Mouse (Mus musculus): ENCODE data around the gene Fam241b. TPM values are rescaled to one million over a fixed set of nuclear protein-coding genes. Genes with fewer than 3 reads are reported as not detected.
A peak's percentile ranks its signal among the peaks of the same experiment; 100 is the strongest.
"Not testable (repeated sequence)": the region's sequence is repeated elsewhere in the genome, so short reads cannot be mapped to it uniquely, and the experiment has no call there.

Gene Fam241b
- total RNA-seq, 2 experiments from 2014 or later, result 0.70 to 0.86 TPM

GRCm38 (mm10) chr10:62128316-62128951 is 15.3 kb downstream of the Fam241b start:
- DNase-seq, result no peak

DNA sequence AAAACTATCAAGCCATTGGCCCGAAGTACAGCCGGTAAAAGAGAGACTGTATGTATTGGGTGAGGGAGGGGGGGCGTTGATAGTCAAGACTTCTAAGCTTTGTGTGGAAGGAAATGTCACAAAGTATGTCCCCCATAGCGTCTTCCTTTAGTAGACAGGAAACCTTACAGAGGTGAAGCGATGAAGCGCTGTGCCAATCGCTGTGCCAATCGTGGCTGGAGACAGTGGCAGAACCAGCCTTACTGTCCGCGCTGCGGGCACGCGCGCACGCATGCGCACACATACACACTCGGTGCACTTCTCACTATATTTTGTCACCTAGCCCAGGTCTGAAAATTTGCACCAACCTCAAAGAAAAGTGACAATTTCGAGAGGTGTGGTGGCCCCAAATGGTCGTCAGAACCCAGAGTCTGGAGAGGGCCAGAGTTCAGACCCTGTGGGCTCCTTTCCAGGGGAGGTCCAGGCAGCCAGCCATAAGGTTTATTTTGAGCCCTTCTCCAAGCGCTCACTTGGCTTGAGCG is 15.9 kb downstream of the Fam241b start:
- DNase-seq, result no peak

DNA sequence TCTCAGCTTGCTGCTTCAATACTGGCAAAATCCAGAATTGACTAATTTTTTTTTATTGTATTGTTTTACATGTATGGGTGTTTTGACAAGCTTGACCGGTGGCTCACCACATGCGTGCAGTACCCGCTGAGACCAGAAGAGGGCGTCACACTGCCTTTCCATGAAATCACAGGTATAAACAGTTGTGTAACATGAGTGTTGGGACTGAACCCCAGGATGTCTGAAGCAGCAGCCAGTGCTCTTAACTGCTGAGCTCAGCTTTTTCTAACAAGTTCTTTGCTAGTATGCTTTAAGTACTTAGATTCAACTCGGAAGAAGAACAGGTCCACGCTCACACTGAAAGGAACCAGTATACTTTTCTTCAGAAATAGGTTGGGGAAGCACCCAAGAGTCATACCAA is 16.6 kb downstream of the Fam241b start:
- no peak for DNase-seq

GRCm38 (mm10) chr10:62113865-62114647 is 29.7 kb downstream of the Fam241b start:
- no peak for DNase-seq

DNA sequence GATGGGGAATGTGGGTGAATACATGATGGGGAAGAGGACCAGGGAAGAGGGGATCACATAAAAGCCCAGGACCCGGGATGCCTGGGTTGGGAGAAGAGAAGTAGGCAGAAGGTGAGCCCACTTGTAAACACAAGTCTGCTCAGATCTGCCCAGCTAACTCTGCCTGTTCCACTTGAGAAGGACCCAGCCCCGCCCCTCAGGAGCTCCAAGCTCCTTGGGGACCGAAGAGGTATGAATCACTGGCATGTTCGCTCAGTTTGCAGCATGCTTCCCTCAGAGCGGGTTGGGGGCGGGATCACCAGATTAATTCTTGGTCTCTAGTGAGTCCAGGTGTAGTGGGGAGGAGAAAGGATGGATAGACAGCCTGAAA is 32.5 kb downstream of the Fam241b start:
- no peak for DNase-seq

- DNase-seq, result peak; percentile 87
Observed at GRCm38 (mm10) chr10:62110504-62111206, 33.1 kb downstream of the Fam241b start.

DNA sequence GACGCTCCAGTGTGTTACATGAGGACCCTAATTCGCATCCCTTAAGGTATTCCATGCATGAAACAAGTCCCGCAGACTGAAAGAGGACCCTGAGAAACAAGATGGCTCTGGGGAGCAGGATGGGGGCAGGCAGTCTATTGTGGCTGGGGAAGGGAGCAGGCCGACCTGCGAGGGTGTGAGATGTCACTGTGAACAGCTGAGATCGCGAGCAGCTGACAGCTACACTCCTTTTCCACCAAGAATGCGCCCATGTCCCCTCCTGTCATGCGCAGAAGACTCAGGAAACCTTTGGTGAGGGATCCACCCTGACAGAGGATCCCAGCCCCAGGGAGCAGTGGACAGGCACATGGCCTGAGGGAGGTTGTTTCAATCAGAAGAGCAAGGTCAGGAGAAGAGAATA is 36.7 kb downstream of the Fam241b start:
- DNase-seq, result no peak

DNA sequence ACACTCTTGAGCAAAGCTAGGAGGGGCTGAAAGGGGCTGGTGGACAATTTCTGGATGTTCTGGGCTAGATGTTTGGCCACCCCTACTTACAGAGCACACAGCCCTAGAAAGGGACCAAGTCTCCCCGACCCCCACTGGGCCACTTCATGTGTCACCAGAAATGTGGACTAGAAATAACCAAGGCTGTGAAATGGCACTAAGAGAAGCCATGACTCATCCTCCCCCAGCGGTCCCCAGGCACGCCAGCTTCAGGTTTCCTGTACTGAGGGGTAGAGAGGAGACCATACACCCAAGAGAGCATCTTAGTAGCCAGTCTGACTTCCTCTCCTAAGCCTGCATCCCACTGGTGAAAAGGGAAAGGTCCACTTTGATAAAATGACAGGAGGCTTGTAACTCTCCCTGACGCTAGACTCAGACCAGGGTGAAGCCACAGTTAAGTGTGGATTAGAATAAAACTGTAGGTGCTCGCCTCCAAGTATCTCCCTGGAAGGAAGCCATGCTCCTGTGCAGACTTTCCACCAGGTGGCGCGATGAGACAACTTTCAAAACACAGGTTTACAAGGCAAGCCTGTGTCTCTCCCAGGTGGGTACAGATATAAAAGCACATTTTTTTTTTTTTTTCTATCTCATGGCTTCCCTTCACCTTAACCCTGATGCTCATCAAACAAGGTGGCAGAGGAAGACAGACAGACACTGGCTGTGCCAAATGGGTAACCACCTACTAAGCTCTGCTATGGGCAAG is 38.7 kb downstream of the Fam241b start:
- DNase-seq, result peak; percentile 78

DNA sequence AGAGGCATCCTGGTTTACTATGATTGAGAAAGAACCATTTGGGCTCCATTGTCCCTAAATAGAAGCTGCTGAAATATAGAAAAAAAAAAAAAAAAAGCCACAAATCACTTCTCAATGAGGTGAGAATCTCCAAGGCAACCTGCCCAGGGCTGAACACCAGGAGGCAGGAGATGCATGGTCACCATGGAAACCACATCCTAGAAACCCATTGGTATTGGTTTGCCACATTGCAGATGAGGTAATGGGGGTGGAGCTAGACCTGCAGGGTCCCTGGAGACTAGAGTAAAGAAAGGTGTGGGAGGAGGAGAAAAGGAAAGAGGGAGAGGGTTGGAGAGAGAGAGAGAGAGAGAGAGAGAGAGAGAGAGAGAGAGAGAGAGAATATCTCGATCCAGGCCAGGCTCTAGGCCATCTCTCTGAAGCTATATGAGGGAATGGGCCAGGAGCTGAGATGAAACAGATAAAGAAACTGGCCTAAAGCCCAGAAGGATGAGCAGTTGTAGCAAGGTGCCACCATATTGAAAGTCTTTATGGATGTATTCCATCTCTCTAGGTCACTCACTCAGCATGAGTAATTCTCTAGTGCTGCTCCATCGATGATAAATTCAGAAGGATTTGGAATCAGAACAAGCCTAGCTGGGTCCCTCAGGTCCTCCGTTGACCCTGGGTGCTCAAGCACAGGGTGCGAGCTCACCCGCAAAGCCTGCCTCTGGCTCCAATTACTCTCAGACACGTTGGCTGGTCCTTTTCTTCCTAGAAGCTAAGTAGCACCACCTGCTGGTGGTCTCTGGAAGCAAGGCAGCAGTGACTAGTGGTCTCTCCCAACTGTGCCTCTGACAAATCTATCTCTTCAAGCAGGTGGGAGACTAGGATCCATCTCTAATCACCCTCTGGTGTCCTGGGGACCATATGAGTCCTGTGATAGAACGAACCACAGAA is 41.9 kb downstream of the Fam241b start:
- DNase-seq, result peak; percentile 87

DNA sequence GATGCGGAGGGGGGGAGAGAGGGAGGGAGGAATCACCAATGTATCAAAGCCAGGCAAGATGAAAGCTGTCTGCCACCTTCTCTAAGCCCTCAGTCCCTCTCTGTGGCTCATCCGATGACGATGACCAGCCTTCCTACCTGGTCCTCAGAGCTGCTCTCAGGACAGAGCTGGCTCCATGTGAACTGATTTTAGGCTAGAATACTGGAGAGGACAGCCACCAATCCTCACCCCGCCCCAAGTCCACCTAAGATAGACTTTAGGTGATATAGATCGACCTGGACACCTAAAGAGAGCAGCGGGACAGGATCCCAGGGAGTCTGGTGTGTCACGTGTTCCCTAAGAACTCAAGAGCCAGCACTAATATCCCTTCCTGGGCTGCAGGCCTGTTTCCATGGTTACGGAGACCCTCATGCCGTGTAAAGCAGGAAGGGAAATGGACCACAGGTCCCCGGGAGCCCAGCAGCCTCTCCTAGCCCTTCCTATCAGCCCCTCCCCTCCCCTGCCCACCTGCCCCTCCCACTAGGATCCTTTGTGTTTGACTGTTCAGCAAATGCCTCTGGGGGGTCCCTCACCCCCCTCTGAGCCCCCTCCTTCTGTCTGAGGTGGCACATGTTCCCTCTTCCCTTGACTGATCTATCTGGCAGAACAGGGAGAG is 43.8 kb downstream of the Fam241b start:
- DNase-seq, result no peak

DNA sequence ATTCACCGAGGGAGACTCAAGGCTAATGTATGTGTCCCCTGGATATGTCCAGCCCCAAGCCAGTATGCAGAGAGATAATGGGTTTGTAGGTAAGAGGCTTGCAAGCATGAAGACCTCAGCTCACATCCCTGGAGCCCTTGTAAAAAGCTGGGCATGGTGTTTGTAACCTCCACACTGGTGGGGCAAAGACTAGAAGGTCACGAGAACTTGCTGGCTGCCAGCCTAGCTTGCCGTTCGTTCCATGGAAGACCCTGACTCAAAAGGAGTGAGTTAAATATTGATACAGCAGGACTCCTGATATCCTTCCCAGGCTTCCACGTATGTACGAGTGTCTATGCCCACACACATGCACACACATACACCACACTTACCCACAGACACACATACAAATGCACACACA is 49.3 kb downstream of the Fam241b start:
- DNase-seq, result no peak

DNA sequence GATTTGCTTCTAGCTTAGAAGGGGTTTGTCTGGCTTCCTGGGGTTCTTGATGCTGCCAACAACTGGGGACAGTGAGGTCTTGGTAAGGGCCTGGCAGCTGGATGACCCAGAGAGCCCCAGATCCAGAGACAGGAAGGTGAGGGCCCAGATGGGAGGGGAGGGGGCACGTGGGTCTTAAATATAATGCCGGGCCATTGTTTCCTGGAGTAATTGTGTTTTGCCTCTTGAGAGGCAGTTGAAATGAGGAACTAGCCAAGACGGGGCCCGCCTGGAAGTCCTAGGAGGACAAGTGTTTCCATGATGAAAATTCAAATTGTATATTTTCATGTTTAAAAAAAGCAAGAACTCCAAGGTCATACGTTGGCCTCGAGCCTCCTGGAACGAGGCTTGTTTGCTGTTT is 49.8 kb downstream of the Fam241b start:
- no peak for DNase-seq

DNA sequence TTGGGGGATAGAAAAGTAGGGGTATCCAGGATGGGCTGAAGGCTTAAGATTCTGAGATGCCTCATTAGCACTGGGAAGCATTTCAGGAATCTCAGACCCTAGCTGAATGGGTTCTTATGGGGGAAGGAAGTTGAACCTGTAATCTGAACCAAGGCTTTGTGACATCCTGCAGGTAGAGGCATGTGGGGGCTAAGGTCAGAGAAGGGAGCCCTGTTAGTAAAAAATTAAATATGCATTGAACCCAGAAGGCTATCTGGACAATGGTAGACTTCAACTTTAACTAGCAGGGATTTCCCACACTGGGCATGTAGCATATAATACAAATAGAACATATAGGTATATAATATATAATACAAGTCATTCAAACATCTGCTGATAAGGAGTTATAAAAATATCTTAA is 54.2 kb downstream of the Fam241b start:
- DNase-seq, result no peak

- DNase-seq, result no peak
Observed at GRCm38 (mm10) chr10:62089071-62089470, 54.6 kb downstream of the Fam241b start.

- no peak for DNase-seq
Observed at GRCm38 (mm10) chr10:62088411-62088810, 55.3 kb downstream of the Fam241b start.

DNA sequence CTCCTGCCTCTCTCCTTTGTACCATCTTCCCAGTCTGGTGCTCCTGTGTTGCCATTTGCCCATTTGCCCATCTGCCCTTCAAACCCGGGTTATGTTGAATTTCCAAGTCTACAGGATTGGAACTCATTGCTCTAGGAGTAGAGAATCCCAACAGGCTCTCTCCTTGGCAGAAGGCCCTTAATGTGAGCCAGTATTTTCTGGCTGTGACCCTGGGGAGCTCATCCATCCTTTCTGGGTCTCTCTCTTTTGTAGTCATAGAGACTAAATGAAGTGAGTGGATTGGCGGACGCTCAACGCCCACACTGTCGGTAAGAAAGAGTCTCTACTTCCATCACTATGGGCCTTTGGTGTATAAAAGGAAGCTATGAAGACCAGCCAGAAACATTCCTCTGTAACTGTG is 56.9 kb downstream of the Fam241b start:
- DNase-seq, result no peak

DNA sequence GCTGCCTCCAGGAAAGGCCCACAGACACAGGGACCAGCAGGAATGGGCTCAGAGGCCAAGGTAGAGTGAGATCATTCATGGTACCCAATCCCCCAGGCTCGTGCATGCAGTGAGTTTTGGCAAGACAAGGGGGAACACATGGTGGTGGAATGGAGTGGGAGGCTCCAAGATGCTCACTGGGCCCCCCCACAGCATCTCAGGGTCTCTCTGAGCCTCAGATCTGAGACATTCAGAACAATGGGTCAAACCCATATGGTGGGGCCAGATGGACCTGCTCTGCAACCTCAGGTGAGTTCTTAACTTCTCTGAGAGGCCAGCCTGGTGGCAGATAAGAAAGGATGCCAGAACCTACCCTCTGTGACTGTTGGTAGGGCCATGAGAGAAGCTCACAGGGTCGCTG is 57.7 kb downstream of the Fam241b start:
- DNase-seq, result no peak

DNA sequence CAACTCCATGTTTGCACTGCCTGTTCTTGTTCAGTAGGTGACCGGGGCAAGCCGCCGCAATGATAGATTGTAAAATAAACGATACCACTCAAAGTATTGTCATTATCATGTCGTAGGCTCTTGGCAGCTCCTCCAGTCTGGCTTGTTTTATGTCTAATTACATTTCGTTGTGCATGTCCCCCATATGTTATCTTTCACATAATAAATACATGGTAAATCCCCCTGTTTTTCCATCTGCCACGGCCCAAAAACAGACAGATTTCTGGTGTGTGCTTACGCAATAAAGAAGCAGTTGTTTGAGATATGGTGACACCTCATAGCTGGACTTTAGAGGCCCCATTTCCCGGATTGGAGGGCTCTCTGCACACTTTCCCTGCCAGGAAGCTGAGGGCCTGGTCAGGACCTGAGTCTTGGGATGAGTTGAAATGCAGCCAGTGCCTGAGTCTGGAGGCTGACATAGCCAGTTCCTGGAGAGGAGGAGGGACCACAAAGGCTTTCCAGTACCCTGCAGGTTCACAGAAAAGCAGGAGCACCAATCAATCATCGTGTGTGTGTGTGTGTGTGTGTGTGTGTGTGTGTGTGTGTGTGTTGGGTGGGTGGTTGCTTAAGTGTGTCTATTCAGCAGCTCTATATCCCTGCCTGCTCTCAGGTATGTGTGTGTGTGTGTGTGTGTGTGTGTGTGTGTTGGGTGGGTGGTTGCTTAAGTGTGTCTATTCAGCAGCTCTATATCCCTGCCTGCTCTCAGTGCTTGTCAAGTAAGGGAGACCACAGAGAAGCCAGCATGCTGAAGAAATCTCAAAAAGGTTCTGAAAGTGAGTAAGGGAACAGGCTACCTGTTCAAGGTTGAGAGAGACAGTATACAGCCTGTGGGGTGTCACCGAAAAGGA is 67.2 kb downstream of the Fam241b start:
- DNase-seq, result no peak

DNA sequence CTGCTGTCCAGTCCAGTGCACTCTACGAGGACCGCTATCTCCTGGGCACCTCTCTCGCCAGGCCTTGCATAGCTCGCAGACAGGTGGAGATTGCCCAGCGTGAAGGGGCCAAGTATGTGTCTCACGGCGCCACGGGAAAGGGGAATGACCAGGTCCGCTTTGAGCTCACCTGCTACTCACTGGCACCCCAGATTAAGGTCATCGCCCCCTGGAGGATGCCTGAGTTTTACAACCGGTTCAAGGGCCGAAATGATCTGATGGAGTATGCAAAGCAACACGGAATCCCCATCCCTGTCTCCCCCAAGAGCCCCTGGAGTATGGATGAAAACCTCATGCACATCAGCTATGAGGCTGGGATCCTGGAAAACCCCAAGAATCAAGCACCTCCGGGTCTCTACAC is 72.4 kb downstream of the Fam241b start:
- DNase-seq, result not testable (repeated sequence)

DNA sequence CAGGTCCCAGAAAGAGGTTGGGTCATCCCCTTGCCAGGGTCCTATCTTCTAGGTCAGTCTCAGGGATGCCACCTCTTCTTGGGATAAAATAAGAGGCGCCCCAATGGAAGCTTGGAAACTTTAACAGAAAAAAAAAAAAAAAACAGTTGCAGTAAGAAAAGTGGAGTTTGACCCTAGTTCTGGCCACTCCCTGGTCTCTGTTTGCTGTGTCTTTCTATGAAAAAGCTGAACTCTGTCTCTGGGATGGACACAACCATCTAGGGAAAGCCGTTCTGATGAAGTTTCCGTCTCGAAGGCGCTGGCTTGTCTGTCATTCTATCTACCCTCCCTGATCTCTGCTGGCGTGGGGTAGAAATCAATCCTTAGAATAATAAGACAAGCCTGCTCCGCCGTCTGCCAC is 73.1 kb downstream of the Fam241b start:
- DNase-seq, result no peak

All from heart, postnatal 4 days (tissue).